Mouse (Mus musculus): ENCODE results near the gene Fbxl18. TPM values are rescaled to one million over a fixed set of nuclear protein-coding genes. Genes with fewer than 3 reads are reported as not detected.
"Not testable (repeated sequence)": the region's sequence is repeated elsewhere in the genome, so short reads cannot be mapped to it uniquely, and the experiment has no call there.

Fbxl18 gene
- polyA plus RNA-seq, 1 experiment from 2014 or later, result 22.5 TPM

- Histone ChIP-seq H3K36me3 (ENCODE audit: control insufficient read depth, insufficient read depth, low read length) (peaks cover 32% of the 10 kb centered on the region), H3K4me1 (ENCODE audit: control insufficient read depth, insufficient read depth, low read length) (peaks cover 23% of the 10 kb centered on the region), H3K9ac (replicated peaks; ENCODE audit: low read depth, low read length) (no peak overlapping the region), H3K4me3 (ENCODE audit: low read depth, low read length) (no peak overlapping the region), H3K27me3 (ENCODE audit: control insufficient read depth, insufficient read depth, low read length) (no peaks in the 10 kb centered on the region), H3K9me3 (ENCODE audit: control insufficient read depth, low read length) (no peaks in the 10 kb centered on the region), H3K4me2 (ENCODE audit: low read depth, low read length) (no peak overlapping the region), H3K27ac (ENCODE audit: low read depth, low read length) (no peak overlapping the region)
- WGBS, result 94% methylated on average over 7 of the region's 7 CpGs
- no peak for ATAC-seq (ENCODE audit: low read depth)
Measured at GRCm38 (mm10) chr5:142897568-142898248, 2.5 kb upstream of the Fbxl18 start.

DNA sequence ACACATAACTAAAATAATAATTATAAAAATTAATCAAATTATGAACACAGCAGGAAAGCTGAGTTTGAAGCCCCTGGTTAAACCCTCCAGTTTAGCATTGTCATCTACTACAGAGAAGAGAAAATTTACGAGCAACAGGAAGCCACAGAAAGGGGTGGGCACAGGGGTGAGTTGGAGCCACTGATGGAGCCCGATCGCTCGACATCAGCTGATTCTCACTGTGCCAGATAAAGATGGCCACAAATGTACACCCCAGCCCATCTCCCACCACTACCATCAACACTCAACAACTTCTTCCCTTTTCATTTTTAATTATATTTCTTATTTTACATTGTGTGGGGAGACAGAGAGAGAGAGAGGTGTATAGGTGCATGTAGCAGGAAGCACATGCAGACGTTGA, 1.5 kb upstream of the Fbxl18 start:
- Histone ChIP-seq H3K4me2 (ENCODE audit: low read depth, low read length) (no peak overlapping the region), H3K36me3 (ENCODE audit: control insufficient read depth, insufficient read depth, low read length) (peaks cover 22% of the 10 kb centered on the region), H3K9ac (replicated peaks; ENCODE audit: low read depth, low read length) (no peak overlapping the region), H3K27me3 (ENCODE audit: control insufficient read depth, insufficient read depth, low read length) (no peaks in the 10 kb centered on the region), H3K27ac (ENCODE audit: low read depth, low read length) (no peak overlapping the region), H3K4me1 (ENCODE audit: control insufficient read depth, insufficient read depth, low read length) (peaks cover 21% of the 10 kb centered on the region), H3K4me3 (ENCODE audit: low read depth, low read length) (no peak overlapping the region), H3K9me3 (ENCODE audit: control insufficient read depth, low read length) (no peaks in the 10 kb centered on the region)
- 89% methylated on average over 5 of the region's 5 CpGs for WGBS
- no peak for ATAC-seq (ENCODE audit: low read depth)

DNA sequence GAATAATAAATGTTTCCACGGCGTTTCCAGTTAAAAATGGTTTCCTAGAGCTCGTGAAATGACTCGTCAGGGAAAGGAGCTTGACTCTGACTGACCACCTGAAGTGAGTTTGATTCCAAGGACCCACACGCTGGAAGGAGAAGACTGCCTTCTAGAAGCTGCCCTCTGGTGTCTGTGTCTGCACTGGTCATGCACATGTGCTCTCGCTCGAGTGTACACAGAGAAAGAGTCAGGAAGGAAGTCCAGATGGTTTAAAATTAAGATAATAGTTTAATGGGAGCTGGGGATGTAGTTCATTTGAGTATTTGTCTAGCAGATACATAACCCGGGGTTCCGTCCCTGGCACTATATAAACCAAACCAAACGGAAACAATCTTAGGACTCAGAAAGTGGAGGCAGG, 971 bp upstream of the Fbxl18 start:
- Histone ChIP-seq H3K4me2 (ENCODE audit: low read depth, low read length) (peak overlapping the region; percentile 87; the same call in 1 of the 2 replicates), H3K4me3 (ENCODE audit: low read depth, low read length) (no peak overlapping the region; the same call in 1 of the 2 replicates)

GRCm38 (mm10) chr5:142891396-142891795, 3.8 kb downstream of the Fbxl18 start:
- Histone ChIP-seq H3K4me1 (ENCODE audit: control insufficient read depth, insufficient read depth, low read length) (peaks cover 21% of the 10 kb centered on the region), H3K4me2 (ENCODE audit: low read depth, low read length) (no peak overlapping the region), H3K4me3 (ENCODE audit: low read depth, low read length) (no peak overlapping the region), H3K36me3 (ENCODE audit: control insufficient read depth, insufficient read depth, low read length) (peaks cover 8% of the 10 kb centered on the region), H3K9me3 (ENCODE audit: control insufficient read depth, low read length) (no peaks in the 10 kb centered on the region), H3K27me3 (ENCODE audit: control insufficient read depth, insufficient read depth, low read length) (no peaks in the 10 kb centered on the region), H3K9ac (replicated peaks; ENCODE audit: low read depth, low read length) (no peak overlapping the region), H3K27ac (ENCODE audit: low read depth, low read length) (no peak overlapping the region)
- 82% methylated on average over 6 of the region's 6 CpGs for WGBS
- no peak for ATAC-seq (ENCODE audit: low read depth)

More for the DNA sequence above, 971 bp upstream of the Fbxl18 start:
- Histone ChIP-seq H3K27ac (ENCODE audit: low read depth, low read length) (no peak overlapping the region), H3K36me3 (ENCODE audit: control insufficient read depth, insufficient read depth, low read length) (peaks cover 16% of the 10 kb centered on the region), H3K27me3 (ENCODE audit: control insufficient read depth, insufficient read depth, low read length) (no peaks in the 10 kb centered on the region), H3K4me1 (ENCODE audit: control insufficient read depth, insufficient read depth, low read length) (peaks cover 21% of the 10 kb centered on the region), H3K9ac (replicated peaks; ENCODE audit: low read depth, low read length) (no peak overlapping the region), H3K9me3 (ENCODE audit: control insufficient read depth, low read length) (no peaks in the 10 kb centered on the region)
- 85% methylated on average over 10 of the region's 10 CpGs for WGBS
- ATAC-seq (ENCODE audit: low read depth), result no peak

GRCm38 (mm10) chr5:142887533-142887932, 7.7 kb downstream of the Fbxl18 start:
- H3K36me3 ChIP-seq (ENCODE audit: control insufficient read depth, insufficient read depth, low read length), result peaks cover 27% of the 10 kb centered on the region
- H3K4me2 ChIP-seq (ENCODE audit: low read depth, low read length); H3K4me1 ChIP-seq (ENCODE audit: control insufficient read depth, insufficient read depth, low read length); H3K27ac ChIP-seq (ENCODE audit: low read depth, low read length); H3K4me3 ChIP-seq (ENCODE audit: low read depth, low read length); ATAC-seq (ENCODE audit: low read depth); H3K9ac ChIP-seq (replicated peaks; ENCODE audit: low read depth, low read length); H3K9me3 ChIP-seq (ENCODE audit: control insufficient read depth, low read length); H3K27me3 ChIP-seq (ENCODE audit: control insufficient read depth, insufficient read depth, low read length): not testable (repeated sequence)
- 90% methylated on average over 3 of the region's 3 CpGs for WGBS

GRCm38 (mm10) chr5:142886761-142887160, 8.5 kb downstream of the Fbxl18 start:
- no peak overlapping the region for H3K27ac ChIP-seq (ENCODE audit: low read depth, low read length)
- peaks cover 27% of the 10 kb centered on the region for H3K36me3 ChIP-seq (ENCODE audit: control insufficient read depth, insufficient read depth, low read length)
- H3K4me1 ChIP-seq (ENCODE audit: control insufficient read depth, insufficient read depth, low read length), result peaks cover under 1% of the 10 kb centered on the region
- no peak overlapping the region for H3K9ac ChIP-seq (replicated peaks; ENCODE audit: low read depth, low read length)
- 97% methylated on average over 20 of the region's 20 CpGs for WGBS
- no peak overlapping the region for H3K4me2 ChIP-seq (ENCODE audit: low read depth, low read length)
- no peaks in the 10 kb centered on the region for H3K27me3 ChIP-seq (ENCODE audit: control insufficient read depth, insufficient read depth, low read length)
- no peak for ATAC-seq (ENCODE audit: low read depth)
- no peak overlapping the region for H3K4me3 ChIP-seq (ENCODE audit: low read depth, low read length)
- H3K9me3 ChIP-seq (ENCODE audit: control insufficient read depth, low read length), result no peaks in the 10 kb centered on the region

DNA sequence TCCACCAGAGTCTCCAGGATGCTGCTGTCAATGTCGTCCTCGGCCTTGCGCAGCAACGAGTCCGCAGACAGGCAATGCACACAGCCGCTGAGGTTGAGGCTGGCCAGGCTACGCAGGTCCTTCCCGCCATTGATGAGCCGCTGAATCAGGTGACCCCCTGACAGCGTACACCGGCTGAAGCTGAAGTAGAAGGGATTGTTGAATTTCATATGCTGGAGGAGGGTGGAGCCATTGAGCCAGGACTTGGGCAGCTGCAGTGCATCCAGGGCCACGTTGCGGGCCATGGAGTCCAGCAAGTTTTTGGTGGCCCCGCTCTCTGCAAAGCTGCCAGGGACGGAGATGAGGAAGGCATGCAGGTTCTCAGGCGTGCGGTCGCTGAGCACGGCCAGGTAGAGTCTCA, 9.0 kb downstream of the Fbxl18 start:
- no peak overlapping the region for H3K4me2 ChIP-seq (ENCODE audit: low read depth, low read length)
- WGBS, result 95% methylated on average over 19 of the region's 19 CpGs
- ATAC-seq (ENCODE audit: low read depth), result no peak
- H3K9me3 ChIP-seq (ENCODE audit: control insufficient read depth, low read length), result no peaks in the 10 kb centered on the region
- no peaks in the 10 kb centered on the region for H3K27me3 ChIP-seq (ENCODE audit: control insufficient read depth, insufficient read depth, low read length)
- no peak overlapping the region for H3K27ac ChIP-seq (ENCODE audit: low read depth, low read length)
- no peak overlapping the region for H3K4me3 ChIP-seq (ENCODE audit: low read depth, low read length)
- peaks cover 6% of the 10 kb centered on the region for H3K4me1 ChIP-seq (ENCODE audit: control insufficient read depth, insufficient read depth, low read length)
- peaks cover 27% of the 10 kb centered on the region for H3K36me3 ChIP-seq (ENCODE audit: control insufficient read depth, insufficient read depth, low read length)
- no peak overlapping the region for H3K9ac ChIP-seq (replicated peaks; ENCODE audit: low read depth, low read length)

- peaks cover 34% of the 10 kb centered on the region for H3K36me3 ChIP-seq (ENCODE audit: control insufficient read depth, insufficient read depth, low read length)
Measured at GRCm38 (mm10) chr5:142882471-142882870, 12.8 kb downstream of the Fbxl18 start.

GRCm38 (mm10) chr5:142881936-142882335, 13.3 kb downstream of the Fbxl18 start:
- Histone ChIP-seq H3K9me3 (ENCODE audit: control insufficient read depth, low read length) (no peaks in the 10 kb centered on the region), H3K27ac (ENCODE audit: low read depth, low read length) (no peak overlapping the region), H3K36me3 (ENCODE audit: control insufficient read depth, insufficient read depth, low read length) (peaks cover 32% of the 10 kb centered on the region), H3K4me2 (ENCODE audit: low read depth, low read length) (no peak overlapping the region), H3K9ac (replicated peaks; ENCODE audit: low read depth, low read length) (no peak overlapping the region), H3K27me3 (ENCODE audit: control insufficient read depth, insufficient read depth, low read length) (no peaks in the 10 kb centered on the region), H3K4me3 (ENCODE audit: low read depth, low read length) (no peak overlapping the region), H3K4me1 (ENCODE audit: control insufficient read depth, insufficient read depth, low read length) (peaks cover 17% of the 10 kb centered on the region)
- WGBS, result 75% methylated on average over 8 of the region's 8 CpGs
- ATAC-seq (ENCODE audit: low read depth), result no peak

More at GRCm38 (mm10) chr5:142882471-142882870, 12.8 kb downstream of the Fbxl18 start:
- WGBS, result 94% methylated on average over 11 of the region's 11 CpGs
- no peaks in the 10 kb centered on the region for H3K9me3 ChIP-seq (ENCODE audit: control insufficient read depth, low read length)
- no peak overlapping the region for H3K9ac ChIP-seq (replicated peaks; ENCODE audit: low read depth, low read length)
- H3K27me3 ChIP-seq (ENCODE audit: control insufficient read depth, insufficient read depth, low read length), result no peaks in the 10 kb centered on the region
- no peak overlapping the region for H3K4me3 ChIP-seq (ENCODE audit: low read depth, low read length)
- H3K4me2 ChIP-seq (ENCODE audit: low read depth, low read length), result no peak overlapping the region
- H3K4me1 ChIP-seq (ENCODE audit: control insufficient read depth, insufficient read depth, low read length), result peaks cover 12% of the 10 kb centered on the region
- no peak overlapping the region for H3K27ac ChIP-seq (ENCODE audit: low read depth, low read length)
- no peak for ATAC-seq (ENCODE audit: low read depth)
